Mouse (Mus musculus): ENCODE results near the gene Gripap1.
"Not testable (repeated sequence)": the region's sequence is repeated elsewhere in the genome, so short reads cannot be mapped to it uniquely, and the experiment has no call there.

Gene Gripap1

GRCm38 (mm10) chrX:7778450-7779244 lies 10.9 kb upstream of the Gripap1 start:
- DNase-seq (ENCODE audit: low read depth, low spot score) = no peak

- no peak for DNase-seq (ENCODE audit: low read depth, low spot score)
These were observed 10.3 kb upstream of the Gripap1 start for GRCm38 (mm10) chrX:7779294-7779693.

GRCm38 (mm10) chrX:7782603-7783092 lies 6.9 kb upstream of the Gripap1 start:
- no peak for DNase-seq (ENCODE audit: low read depth, low spot score)

- DNase-seq (ENCODE audit: low read depth, low spot score) = no peak
These were observed 744 bp downstream of the Gripap1 start for GRCm38 (mm10) chrX:7790309-7790708.

GRCm38 (mm10) chrX:7793361-7793760 lies 3.8 kb downstream of the Gripap1 start:
- DNase-seq (ENCODE audit: low read depth, low spot score) = peak; percentile 26

GRCm38 (mm10) chrX:7795016-7795415 lies 5.5 kb downstream of the Gripap1 start:
- peak; percentile 61 for DNase-seq (ENCODE audit: low read depth, low spot score)

- no peak for DNase-seq (ENCODE audit: low read depth, low spot score)
These were observed 7.8 kb downstream of the Gripap1 start for GRCm38 (mm10) chrX:7797327-7797726.

GRCm38 (mm10) chrX:7802157-7802556 lies 12.6 kb downstream of the Gripap1 start:
- DNase-seq (ENCODE audit: low read depth, low spot score) = not testable (repeated sequence)

- not testable (repeated sequence) for DNase-seq (ENCODE audit: low read depth, low spot score)
These were observed 25.5 kb downstream of the Gripap1 start for GRCm38 (mm10) chrX:7815016-7815415.

- DNase-seq (ENCODE audit: low read depth, low spot score) = peak; percentile 29
These were observed 32.6 kb downstream of the Gripap1 start, which contains the start of gene Kcnd1 for GRCm38 (mm10) chrX:7821865-7822779. Gene Kcnd1 (plus strand): TSS chrX:7822289.

GRCm38 (mm10) chrX:7837146-7837545 lies 47.6 kb downstream of the Gripap1 start:
- DNase-seq (ENCODE audit: low read depth, low spot score) = no peak

- DNase-seq (ENCODE audit: low read depth, low spot score) = no peak
These were observed 51.2 kb downstream of the Gripap1 start for GRCm38 (mm10) chrX:7840842-7841162.

GRCm38 (mm10) chrX:7841163-7842162 lies 51.9 kb downstream of the Gripap1 start, which contains the start of gene Otud5:
Gene Otud5 (plus strand): TSS chrX:7841364.
- peak; percentile 96 for DNase-seq (ENCODE audit: low read depth, low spot score)

- DNase-seq (ENCODE audit: low read depth, low spot score) = no peak
These were observed 52.8 kb downstream of the Gripap1 start for GRCm38 (mm10) chrX:7842318-7842717.

GRCm38 (mm10) chrX:7847845-7848244 lies 58.3 kb downstream of the Gripap1 start:
- no peak for DNase-seq (ENCODE audit: low read depth, low spot score)

GRCm38 (mm10) chrX:7854578-7854977 lies 65.0 kb downstream of the Gripap1 start:
- peak; percentile 18 for DNase-seq (ENCODE audit: low read depth, low spot score)

- DNase-seq (ENCODE audit: low read depth, low spot score) = no peak
These were observed 69.7 kb downstream of the Gripap1 start for GRCm38 (mm10) chrX:7859191-7859753.

- DNase-seq (ENCODE audit: low read depth, low spot score) = no peak
These were observed 73.6 kb downstream of the Gripap1 start for GRCm38 (mm10) chrX:7863181-7863580.

- DNase-seq (ENCODE audit: low read depth, low spot score) = no peak
These were observed 75.0 kb downstream of the Gripap1 start for GRCm38 (mm10) chrX:7864551-7864950.

GRCm38 (mm10) chrX:7865343-7865742 lies 75.8 kb downstream of the Gripap1 start:
- no peak for DNase-seq (ENCODE audit: low read depth, low spot score)

GRCm38 (mm10) chrX:7865786-7866185 lies 76.2 kb downstream of the Gripap1 start:
- DNase-seq (ENCODE audit: low read depth, low spot score) = no peak

Data from mesoderm, embryonic 11.5 days (tissue).